Mouse (Mus musculus) gastrocnemius, postnatal 4 days (tissue): Measurements from ENCODE around the gene Lmod2. TPM values are rescaled to one million over a fixed set of nuclear protein-coding genes. Genes with fewer than 3 reads are reported as not detected.

Experiments
- DNase-seq, 2 experiments: peaks; one replicate each; pipeline ENCODE4 v3.0.0; 2021 to 2022; ENCODE audit warnings: low spot score in 2 of 2, mixed read lengths in 2 of 2
- long read RNA-seq, 2 experiments: library from polyadenylated mRNA; stranded (forward); transcript quantifications; one replicate each; pipeline ENCODE4 v2.0.0; 2021
- total RNA-seq, 2 experiments: library from RNA; stranded (reverse); gene quantifications; 2 replicates each; pipeline ENCODE4 v1.2.3; 2021

The Lmod2 gene
- 100 to 1,000 TPM; 105 to 205 TPM for total RNA-seq
- long read RNA-seq, experiment 1, transcript Lmod2-201 (3 exons, 1,976 nt), result major isoform, 35 of 39 reads
- long read RNA-seq, experiment 1, partial matches to known transcripts, result 3 of 39 reads
- long read RNA-seq, experiment 1, other reads (novel, unspliced or antisense), result 1 of 39 reads
- long read RNA-seq, experiment 2, transcript Lmod2-201 (3 exons, 1,976 nt), result major isoform, 29 of 29 reads
- long read RNA-seq, experiment 2, partial matches to known transcripts, result 0 of 29 reads
- long read RNA-seq, experiment 2, other reads (novel, unspliced or antisense), result 0 of 29 reads

DNA sequence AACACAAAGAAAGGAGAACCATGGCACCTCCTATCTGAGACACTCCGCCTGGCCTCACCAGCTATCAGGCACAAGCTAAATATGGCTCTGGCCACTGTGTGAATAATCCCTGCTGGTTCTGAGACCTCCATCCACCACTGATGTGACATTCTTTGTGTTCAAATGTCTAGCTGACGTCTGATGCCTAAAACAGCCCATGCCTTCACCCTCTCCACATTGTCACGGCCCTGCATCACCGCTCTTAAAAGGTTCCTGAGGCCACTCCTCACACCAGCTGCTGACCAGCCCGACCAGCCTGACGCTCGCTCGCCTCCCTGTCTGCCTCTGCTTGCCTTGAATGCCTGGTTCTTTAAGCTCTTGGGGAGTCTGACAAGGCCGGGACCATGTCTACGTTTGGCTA is at the start of gene Lmod2:
Lmod2 (plus strand) TSS at position 263 of the 400 bp plus-strand sequence.
- DNase-seq, result no peak

DNA sequence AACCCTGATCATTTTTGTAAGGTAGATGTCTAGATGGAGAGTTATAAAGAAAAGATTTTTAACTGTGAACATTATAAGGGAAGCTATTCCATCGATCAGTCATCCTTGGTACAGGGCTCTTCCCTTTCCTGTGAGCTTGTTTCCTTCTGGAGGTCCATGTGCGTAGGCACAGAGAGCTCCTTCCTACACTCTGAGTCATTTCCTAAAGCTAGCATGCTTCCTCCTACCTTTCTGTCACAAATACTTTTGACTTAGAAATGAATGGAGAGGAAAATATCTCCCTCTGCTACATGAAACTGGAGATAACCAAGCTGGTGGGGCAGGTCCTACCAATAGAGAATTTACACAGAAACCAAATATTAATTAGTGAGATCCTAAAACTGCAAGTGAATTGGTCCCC is 47.8 kb upstream of the Lmod2 start:
- no peak for DNase-seq

DNA sequence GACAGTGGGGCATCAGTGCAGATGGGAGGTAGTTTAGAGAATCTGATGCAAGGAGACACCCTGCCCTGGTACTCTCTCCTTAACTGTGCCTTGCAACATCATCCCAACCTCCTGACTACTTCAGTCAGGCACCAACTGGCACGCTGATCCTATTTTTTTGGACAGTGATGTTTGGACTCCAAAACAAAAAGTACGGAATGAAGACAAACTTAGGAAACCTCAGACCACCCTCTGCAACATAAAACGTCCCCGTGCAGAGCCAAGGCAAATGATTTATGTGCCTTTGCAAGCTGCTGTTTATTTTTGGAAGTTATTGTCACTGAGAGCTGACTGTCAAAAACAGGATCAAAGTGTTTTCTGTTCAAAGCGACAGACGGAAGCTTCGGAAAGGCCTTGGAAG is 45.5 kb upstream of the Lmod2 start:
- DNase-seq, result no peak

DNA sequence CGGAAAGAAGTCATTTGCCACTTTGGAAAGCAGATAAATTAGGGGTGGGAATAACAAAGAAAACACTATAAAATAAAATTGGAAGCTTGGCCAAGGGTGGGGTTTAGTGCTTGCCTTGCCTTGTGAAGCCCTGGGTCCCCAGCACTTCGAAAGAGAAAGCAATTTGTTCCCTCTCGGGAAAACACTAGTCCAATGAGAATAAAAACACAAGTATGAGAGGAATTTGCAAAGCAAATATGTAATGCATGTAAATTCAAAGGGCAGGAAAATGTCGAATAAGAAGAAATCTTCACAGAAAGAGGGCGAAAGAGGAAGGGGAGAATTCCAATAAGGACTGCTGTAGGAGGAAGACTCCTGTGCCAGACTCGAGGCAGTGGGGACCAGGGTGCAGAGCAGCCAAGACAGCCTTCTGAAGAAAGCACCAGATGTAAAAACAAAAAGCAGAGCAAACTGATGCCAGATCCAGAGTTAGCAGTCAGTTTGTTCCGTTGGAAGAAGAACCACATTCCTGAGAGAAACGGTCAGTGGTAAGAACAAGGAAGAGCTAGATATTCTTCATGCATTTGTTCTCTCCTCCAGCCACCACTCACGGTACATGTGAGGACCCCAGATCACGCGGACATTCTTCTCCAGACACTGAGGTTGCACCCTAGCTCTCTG is 43.0 kb upstream of the Lmod2 start:
- DNase-seq, result peak in 1 of 2 experiments; percentile 33

DNA sequence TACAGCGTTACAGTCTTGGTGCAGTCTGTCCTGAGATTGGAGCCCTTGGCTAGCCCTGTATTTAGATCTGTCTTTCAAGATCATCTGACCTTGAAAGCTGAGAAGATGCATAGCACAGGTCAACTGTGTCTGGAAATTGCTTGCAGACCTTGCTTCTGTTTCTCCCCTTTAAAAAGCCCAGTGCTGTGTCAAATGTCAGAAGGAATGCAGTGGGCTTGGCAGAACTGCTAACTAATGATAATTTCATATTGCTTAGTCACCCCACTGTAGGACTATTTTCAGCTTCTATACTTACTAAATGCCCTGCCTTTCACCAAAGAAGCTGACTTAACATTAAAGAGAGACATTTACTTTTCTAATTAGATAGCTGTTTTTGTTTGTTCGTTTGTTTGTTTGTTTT is 42.1 kb upstream of the Lmod2 start:
- DNase-seq, result no peak

DNA sequence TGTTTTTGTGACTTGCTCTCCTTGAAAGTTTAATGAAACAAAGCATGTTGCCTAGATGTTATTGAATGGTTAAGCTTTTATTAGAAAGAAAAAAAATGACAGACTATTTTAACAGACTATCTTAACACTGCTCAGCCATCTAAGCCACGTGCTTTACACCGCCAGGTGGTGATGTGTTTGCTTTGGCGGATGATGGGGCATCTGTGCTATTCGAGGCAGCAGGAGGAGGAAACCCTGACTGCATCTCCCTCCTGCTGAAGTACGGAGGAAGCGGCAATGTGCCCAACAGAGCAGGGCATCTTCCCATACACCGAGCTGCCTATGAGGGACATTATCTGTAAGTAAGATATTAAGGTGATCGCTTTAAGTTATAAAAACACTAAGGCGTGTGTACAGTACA is 33.5 kb upstream of the Lmod2 start:
- DNase-seq, result no peak

DNA sequence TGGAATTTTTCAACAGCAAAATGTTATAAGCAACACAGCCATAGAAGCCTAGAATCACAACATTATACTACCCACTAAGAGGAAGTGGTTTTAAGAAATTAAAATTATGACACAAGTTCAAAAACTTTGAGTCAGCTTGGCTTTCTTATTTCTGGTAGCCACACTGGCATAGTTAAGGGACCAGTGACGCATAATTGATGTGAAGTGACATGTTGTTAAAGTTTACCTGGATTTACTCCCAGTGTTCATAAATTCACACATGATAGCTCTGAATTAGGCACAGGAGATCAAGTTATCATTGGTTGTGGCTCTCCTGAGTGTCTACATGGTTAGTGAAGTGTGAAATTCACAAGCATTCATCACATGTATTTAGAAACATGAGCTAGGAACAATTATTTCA is 32.7 kb upstream of the Lmod2 start:
- no peak for DNase-seq

DNA sequence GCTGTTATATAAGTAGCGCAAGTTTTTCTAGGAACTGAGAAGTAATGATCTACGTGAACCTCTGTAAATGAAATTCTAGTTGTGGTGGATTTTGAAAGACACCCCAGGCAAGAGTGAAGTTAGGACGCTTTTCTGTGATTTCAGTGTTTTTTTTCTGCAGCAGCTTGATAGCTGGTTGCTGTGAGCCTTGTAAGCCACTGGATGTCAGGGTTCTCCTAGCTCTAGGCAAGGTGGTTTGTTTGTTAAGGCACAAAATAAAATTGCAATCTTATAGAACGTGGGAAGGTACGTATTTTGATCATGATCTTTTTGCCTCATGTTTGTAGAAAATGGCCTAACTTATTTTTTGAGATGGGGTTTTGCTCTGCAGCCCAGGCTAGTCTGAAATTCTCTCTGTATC is 28.6 kb upstream of the Lmod2 start:
- DNase-seq, result no peak

DNA sequence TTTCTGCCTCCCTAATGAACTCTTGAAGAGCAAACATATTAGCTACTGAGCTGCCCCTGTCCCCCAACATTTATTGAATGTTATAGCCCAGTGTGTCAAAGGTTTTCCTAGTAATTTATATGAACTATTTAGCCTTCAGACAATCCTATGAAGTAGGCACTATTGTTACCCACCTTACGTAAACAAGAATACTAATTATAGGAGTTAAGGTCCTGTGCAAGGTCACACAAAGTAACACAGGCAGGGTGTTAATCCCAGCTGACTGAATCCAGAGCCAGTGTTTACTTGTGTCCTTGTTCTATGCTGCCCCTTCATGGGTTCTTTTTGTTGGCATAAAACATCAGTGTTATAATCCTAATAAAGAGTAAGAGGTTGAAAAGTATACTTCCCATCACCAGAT is 27.9 kb upstream of the Lmod2 start:
- no peak for DNase-seq

DNA sequence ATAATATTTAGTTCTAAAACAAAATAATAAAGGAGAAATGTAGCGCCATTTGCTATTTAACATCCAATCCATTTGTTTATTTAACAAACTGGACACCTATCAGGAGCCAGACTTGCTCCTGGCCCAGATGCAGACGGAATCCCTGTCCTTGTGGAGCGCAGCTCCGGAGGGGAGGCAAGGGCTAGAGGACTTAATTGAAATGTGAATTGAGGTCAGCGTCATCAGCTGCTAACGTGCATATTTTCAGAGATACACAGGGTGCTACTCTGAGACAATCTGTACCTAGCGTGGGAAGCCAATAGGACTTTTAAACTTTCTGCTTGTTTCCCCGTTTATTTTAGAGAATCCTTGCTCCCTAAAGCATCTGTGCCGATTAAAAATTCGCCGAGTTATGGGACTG is 27.3 kb upstream of the Lmod2 start:
- no peak for DNase-seq

DNA sequence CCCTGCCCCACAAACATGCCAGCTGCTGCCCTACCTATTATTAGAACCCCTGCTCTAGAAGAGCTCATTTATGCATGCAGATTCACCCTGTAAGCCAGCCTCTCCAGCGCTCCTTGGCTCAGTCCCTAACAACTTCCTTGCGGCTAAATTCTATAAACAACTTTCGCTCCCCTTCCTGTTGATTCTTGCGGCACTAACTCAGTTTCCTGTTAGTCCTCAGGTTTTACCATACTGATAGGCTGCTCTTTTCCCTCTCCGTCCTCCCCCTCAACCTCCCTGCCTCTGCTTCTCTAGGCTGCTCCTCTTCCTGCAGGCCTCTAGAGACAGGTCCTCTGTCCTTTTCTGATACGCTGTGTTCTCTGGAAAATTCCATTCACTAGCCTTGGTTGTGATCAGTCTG is 26.4 kb upstream of the Lmod2 start:
- DNase-seq, result no peak

DNA sequence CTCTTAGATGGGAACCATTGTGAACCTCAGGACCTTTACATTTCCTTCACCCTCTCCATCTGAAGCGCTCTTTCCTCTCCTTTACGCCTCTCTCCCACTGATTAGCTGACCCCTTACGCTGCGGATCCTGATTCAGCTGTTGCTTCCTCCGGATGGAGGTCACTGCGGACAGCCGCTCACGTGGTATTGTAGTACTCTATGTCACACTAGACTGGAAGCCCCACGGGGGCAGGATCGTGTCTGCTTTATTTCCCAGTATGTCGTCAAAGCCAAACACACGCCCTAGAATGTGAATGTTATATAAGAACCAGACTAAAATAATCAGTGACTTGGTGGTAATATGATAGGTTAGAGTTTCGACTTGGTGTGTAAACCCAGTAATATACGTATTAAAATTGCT is 25.1 kb upstream of the Lmod2 start:
- no peak for DNase-seq

DNA sequence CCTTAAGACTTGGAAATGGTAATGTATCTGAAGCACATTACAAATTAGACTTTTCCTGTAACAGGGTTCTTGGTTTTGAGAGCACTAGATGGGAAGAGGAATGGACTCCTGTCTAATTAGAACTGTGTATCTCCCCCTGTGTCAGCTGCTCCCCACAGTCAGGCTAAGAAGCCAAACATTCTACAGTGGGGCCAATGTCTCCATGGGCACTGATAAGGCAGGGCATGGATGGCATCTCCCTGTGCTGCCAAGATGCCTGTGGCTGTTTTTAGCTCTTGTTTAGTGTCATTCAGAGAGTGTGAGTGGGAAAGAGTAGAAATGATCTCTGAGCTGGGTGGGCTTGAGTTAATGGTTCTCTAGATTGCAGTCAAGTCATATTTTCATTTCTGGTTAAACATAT is 24.2 kb upstream of the Lmod2 start:
- no peak for DNase-seq

DNA sequence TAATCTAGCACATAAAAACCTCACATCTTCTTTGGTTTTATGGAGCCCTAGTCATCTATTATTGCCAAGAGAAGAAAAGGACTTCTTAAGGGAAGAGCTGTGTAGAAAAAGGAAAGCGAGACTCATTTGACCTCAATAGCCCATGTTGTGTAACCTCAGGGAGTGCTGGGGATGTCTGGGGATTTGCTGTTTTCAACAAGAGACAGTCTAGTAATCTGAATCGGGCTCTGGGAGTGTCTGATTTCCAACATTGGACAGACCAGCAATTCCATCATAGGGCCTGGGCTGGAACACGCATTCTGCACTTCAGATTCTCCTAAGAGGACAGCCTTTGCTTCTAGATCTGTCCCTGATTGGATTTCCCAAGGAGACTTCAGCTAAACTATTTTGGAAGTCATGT is 14.1 kb upstream of the Lmod2 start:
- DNase-seq, result no peak

DNA sequence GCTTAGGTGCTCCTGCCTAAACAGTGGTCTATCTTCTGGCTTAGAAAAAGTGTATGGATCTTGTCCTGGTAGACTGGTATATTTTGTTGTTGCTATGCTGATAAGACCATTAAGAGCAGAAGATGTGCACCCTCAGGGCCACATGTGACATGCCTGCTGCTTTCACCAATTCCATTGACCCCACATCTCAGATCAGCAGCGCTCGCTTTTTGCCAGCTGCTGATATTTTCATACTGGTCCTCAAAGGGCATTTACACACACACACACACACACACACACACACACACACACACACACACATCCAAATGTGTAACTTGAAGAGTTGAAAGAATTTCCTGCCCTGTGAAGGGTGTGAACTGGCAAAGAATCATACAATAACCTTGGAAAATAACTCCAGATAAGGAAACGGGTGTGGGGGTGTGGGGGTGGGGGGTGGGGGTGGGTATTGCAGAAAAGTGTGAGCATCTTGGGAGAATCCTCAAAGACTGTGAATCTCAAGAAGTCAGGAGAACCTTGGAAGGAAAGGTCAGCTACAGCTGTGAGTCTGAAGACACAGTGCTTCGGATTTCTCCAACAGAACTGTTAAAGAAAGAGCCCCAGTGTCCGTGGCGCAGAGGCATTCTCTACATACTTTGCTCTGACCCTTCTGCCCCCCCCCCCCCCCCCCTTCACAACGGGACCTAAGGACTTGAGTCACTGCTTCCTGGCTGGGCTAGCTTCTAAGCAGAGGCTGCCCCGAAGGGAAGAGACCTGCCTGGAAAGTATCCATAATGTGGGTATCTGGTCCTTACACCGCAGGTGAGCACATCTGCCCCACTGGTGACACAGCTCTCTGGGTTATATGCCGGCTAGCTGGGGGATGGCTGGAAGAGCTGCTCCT is 11.9 kb upstream of the Lmod2 start:
- no peak for DNase-seq

DNA sequence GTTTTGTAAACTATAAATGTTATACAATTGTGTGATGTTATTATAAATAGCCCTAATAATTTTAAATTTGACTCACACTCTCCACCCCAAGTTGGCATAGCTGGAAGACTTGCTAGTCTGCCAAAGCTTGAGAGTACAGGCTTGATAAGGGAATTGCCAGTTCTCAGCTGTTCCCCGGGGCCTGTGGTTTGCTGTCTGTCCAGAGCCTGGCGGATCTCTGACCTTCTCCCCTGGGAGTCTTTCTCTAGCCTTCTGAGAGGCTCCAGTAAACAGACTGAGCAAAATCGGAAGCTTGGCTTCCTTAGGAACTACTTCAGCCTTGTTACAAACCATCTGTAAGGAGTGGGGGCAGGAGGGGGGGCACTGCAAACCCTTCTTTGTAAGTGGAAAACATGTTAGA is 10.7 kb upstream of the Lmod2 start:
- no peak for DNase-seq

DNA sequence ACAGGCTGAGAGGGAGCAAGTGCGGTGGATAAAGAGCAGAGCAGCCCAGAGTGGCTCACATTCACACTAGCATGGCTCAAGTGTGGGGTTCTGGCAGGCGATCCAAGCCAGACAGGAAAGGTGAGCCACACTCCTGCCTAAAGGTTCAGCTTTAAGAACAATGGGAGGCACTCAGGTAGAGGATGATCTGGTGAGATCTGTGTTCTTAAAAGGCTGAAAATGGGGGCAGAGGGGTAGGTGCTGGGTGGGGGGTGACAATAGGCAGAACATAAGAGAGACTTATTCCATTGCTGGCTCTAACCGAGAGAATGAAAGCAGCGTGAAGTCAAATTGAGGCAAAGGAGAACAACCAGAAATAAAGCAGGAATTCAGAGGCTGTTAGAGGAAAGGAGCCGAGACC is 7.3 kb upstream of the Lmod2 start:
- DNase-seq, result no peak

DNA sequence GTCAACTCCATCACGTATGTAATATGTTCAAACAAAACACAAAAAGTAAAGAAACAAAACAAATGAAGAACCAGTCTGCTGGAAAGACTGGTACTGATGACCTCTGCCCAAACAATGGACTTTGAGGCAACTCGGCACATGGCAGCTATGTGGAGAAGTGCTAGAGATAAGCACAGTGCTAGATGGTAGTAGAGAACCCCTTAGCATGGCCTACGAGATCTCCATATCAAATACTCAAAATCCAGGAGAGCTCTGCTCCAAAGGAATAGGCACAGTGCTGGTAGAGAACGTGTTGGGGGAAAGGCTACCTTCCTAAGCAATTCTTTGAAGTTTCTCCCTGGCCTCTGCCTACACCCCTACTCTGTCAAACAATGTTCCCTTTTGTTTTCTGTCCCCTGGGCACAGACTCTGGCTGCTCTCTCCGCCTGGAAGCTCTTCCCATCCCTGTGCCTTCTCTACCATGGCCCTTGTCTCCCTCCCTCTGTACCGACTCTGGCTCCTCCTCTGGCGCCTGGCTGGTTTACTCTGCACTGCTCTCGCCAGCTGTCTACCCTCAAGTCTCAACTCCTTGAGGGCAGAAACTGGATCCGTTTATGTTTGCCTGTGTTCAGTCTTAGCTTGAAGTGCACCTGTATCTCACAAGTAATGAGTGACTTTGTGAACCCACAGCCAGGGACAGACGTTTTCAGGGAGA is 5.9 kb upstream of the Lmod2 start:
- no peak for DNase-seq

DNA sequence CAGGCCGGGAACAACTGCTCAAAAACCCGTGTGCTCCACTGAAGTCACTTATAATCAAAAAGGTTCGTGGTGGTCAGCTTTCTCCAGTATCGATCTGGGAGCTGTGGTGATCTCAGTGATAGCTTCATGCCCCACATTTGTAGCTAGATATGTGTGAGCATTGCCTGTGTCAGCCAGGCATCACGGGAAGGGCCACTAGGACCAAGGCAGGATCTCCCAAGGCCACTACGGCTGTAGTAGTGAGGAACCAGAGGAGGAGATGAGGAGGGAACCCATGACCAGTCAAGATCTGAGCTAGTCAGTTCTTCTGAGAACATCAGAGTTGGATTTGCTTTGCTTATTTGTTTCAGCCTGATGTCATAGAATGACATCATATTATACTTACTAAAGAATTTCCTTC is 1.6 kb downstream of the Lmod2 start:
- no peak for DNase-seq

DNA sequence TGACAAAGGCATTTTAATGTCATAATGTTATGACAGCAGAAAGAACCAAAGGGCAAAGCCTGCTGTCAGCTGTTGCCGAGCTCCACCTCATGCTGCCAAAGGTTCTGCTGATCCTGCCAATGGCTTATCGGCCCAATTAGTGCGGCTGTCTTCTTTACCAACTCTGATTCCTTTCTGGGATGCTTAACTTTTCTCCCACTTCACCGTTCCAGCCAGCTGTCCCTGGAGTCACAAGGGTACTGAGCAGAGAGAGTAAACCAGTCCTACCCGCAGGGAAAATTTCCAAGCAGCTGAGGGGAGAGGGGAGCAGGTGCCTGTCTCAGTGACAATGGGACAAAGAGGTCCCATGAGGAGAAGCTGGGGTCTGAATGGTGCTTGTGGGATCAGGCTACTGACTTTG is 2.1 kb downstream of the Lmod2 start:
- DNase-seq, result peak in 1 of 2 experiments; percentile 31

DNA sequence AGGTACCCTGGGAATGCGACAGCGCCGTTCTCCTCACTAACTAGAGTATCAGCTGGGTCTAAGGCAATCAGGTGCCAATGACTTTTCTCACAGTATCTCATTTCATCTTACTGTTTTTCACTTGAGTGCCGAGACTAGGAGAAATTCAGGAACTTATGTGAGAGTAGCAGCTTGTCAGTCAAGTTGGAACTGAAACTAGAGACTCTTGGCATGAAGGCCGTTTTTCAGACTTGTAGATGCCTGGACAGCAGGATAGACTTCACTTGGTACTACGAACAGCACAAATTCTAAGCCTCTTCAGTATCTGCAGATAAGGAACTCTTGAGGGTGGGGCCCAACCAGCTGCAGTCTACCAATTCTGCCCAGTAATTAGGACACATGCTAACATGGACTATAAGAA is 2.6 kb downstream of the Lmod2 start:
- no peak for DNase-seq

DNA sequence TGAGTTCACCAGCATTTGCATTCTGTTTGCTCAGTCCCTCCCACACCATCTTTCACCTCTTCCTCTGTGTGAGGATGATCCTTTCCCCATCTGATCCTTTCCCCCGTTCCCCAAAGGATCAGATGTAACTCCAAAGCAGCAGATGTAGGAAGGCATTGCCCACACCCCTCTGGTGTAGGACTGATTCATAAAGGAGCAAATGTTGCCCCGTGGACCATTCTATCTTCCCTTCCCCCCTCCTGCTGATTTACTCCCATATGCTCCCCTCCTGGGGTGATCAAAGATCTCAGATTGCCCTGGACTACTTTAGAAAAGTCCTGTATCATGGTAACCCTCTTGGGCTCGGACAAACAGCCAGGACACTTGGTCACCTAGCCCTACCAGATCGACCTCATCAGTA is 3.2 kb downstream of the Lmod2 start:
- no peak for DNase-seq
